Mouse (Mus musculus): Measurements from ENCODE around the gene Pdgfc.

Pdgfc gene

GRCm38 (mm10) chr3:81160457-81161165, 124.4 kb downstream of the Pdgfc start:
- DNase-seq (ENCODE audit: low spot score), result no peak

GRCm38 (mm10) chr3:81162129-81162528, 125.9 kb downstream of the Pdgfc start:
- DNase-seq (ENCODE audit: low spot score), result no peak

GRCm38 (mm10) chr3:81164091-81164490, 127.9 kb downstream of the Pdgfc start:
- DNase-seq (ENCODE audit: low spot score), result no peak

- no peak for DNase-seq (ENCODE audit: low spot score)
Observed at GRCm38 (mm10) chr3:81170073-81170809, 134.0 kb downstream of the Pdgfc start.

GRCm38 (mm10) chr3:81174832-81175231, 138.6 kb downstream of the Pdgfc start:
- no peak for DNase-seq (ENCODE audit: low spot score)

GRCm38 (mm10) chr3:81181319-81182013, 145.2 kb downstream of the Pdgfc start:
- no peak for DNase-seq (ENCODE audit: low spot score)

- no peak for DNase-seq (ENCODE audit: low spot score)
Observed at GRCm38 (mm10) chr3:81196937-81197336, 160.7 kb downstream of the Pdgfc start.

- no peak for DNase-seq (ENCODE audit: low spot score)
Observed at GRCm38 (mm10) chr3:81197644-81198043, 161.4 kb downstream of the Pdgfc start.

GRCm38 (mm10) chr3:81200647-81201046, 164.4 kb downstream of the Pdgfc start:
- no peak for DNase-seq (ENCODE audit: low spot score)

GRCm38 (mm10) chr3:81205201-81205600, 169.0 kb downstream of the Pdgfc start:
- peak; percentile 76 for DNase-seq (ENCODE audit: low spot score)

- DNase-seq (ENCODE audit: low spot score), result no peak
Observed at GRCm38 (mm10) chr3:81208246-81208645, 172.0 kb downstream of the Pdgfc start.

- no peak for DNase-seq (ENCODE audit: low spot score)
Observed at GRCm38 (mm10) chr3:81211147-81211546, 174.9 kb downstream of the Pdgfc start.

- no peak for DNase-seq (ENCODE audit: low spot score)
Observed at GRCm38 (mm10) chr3:81211666-81212065, 175.4 kb downstream of the Pdgfc start.

GRCm38 (mm10) chr3:81215547-81216118, 179.4 kb downstream of the Pdgfc start:
- DNase-seq (ENCODE audit: low spot score), result no peak

- DNase-seq (ENCODE audit: low spot score), result no peak
Observed at GRCm38 (mm10) chr3:81221682-81222081, 185.5 kb downstream of the Pdgfc start.

GRCm38 (mm10) chr3:81228344-81228743, 192.1 kb downstream of the Pdgfc start:
- no peak for DNase-seq (ENCODE audit: low spot score)

GRCm38 (mm10) chr3:81242697-81243590, 206.7 kb downstream of the Pdgfc start:
- no peak for DNase-seq (ENCODE audit: low spot score)

GRCm38 (mm10) chr3:81243591-81243990, 207.4 kb downstream of the Pdgfc start:
- no peak for DNase-seq (ENCODE audit: low spot score)

GRCm38 (mm10) chr3:81262801-81263200, 226.6 kb downstream of the Pdgfc start:
- DNase-seq (ENCODE audit: low spot score), result no peak

Data from urinary bladder, postnatal 14 days (tissue).